Comparison of ENCODE assay signal across 8 mouse cellular contexts in the genomic region with DNA sequence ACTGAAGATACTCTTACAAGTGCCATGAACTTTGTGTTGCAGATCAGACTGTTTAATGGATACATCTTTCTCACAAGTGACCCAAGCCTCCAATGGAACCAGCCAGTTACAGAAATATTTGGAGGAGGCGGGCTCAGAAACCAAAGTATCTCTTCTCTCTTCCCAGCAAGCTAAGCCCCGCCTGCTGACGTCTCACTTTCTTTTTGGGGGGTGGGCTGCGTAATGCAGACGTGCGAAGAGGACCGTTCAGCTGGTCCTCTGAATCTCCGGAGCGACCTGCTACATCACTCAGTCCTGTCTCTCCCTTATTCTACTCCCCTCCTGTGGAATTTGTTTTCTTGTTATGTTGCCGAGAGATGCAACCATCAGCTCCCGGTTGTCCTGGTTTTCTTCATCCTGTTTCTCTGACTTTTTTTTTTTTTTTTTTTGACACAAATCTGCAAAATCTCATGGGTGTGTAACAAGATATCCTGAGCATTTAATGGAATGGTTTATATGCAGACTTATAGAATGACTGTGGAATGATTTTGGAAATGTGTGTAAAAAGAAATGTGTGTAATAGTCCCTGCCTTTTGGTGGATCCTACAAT. TPM values are rescaled to one million over a fixed set of nuclear protein-coding genes. Genes with fewer than 3 reads are reported as not detected.
DNase-seq lines count a peak whose midpoint lies in the region; ATAC-seq and TF ChIP-seq lines count a peak whose summit lies in the region.

No protein-coding gene starts in this region.

- H3K27ac ChIP-seq in embryonic facial prominence, embryonic 13.5 days: no peak overlapping the region
- H3K27ac ChIP-seq in heart, embryonic 15.5 days: no peak overlapping the region
- no peak overlapping the region for H3K27ac ChIP-seq in liver, embryonic 14.5 days
- 0 out of 2 replicates have a peak overlapping the region, but pooled peaks have one; percentile 24 for H3K27ac ChIP-seq in neural tube, embryonic 13.5 days (replicated peaks)

- no peaks in the 10 kb centered on the region for H3K9me3 ChIP-seq in E14TG2a.4 (ENCODE audit: low read length)
- H3K9me3 ChIP-seq in embryonic facial prominence, embryonic 13.5 days: no peaks in the 10 kb centered on the region
- no peaks in the 10 kb centered on the region for H3K9me3 ChIP-seq in heart, embryonic 15.5 days (replicated peaks)
- H3K9me3 ChIP-seq in liver, embryonic 14.5 days (ENCODE audit: control insufficient read depth, low read length): no peaks in the 10 kb centered on the region
- H3K9me3 ChIP-seq in neural tube, embryonic 13.5 days: no peaks in the 10 kb centered on the region

- no peaks in the 10 kb centered on the region for H3K27me3 ChIP-seq in E14TG2a.4 (ENCODE audit: insufficient read depth, low read length)
- peaks cover 24% of the 10 kb centered on the region for H3K27me3 ChIP-seq in embryonic facial prominence, embryonic 13.5 days
- 0 out of 2 replicates have a peak, but pooled peaks cover 3% of the 10 kb centered on the region for H3K27me3 ChIP-seq in heart, embryonic 15.5 days
- H3K27me3 ChIP-seq in liver, embryonic 14.5 days (ENCODE audit: control insufficient read depth, insufficient read depth, low read length): no peaks in the 10 kb centered on the region
- peaks cover 14% of the 10 kb centered on the region for H3K27me3 ChIP-seq in neural tube, embryonic 13.5 days

- H3K9ac ChIP-seq in embryonic facial prominence, embryonic 13.5 days: 0 out of 2 replicates have a peak overlapping the region, but pooled peaks have one; percentile 44
- H3K9ac ChIP-seq in heart, embryonic 15.5 days: no peak overlapping the region
- no peak overlapping the region for H3K9ac ChIP-seq in liver, embryonic 14.5 days (replicated peaks)
- H3K9ac ChIP-seq in neural tube, embryonic 13.5 days: peak overlapping the region; percentile 57

- peak; percentile 37 to 67 for DNase-seq in adrenal gland, postnatal 36 days
- DNase-seq in kidney, postnatal 4 days: peak; percentile 77 to 78
- DNase-seq in liver, embryonic 14.5 days (ENCODE audit: low read depth in 3 of 3, low spot score in 3 of 3): no peak
- peak; percentile 44 to 62 for DNase-seq in thymus, postnatal 36 days

- H3K4me1 ChIP-seq in E14TG2a.4 (replicated peaks; ENCODE audit: low read depth, low read length): peaks cover 66% of the 10 kb centered on the region
- H3K4me1 ChIP-seq in embryonic facial prominence, embryonic 13.5 days: peaks cover 12% of the 10 kb centered on the region; the same call in 1 of the 2 replicates
- H3K4me1 ChIP-seq in heart, embryonic 15.5 days (replicated peaks): peaks cover 19% of the 10 kb centered on the region
- H3K4me1 ChIP-seq in liver, embryonic 14.5 days (replicated peaks; ENCODE audit: control insufficient read depth in 2 of 2, insufficient read depth in 2 of 2, low read length in 1 of 2): peaks cover 37 to 56% of the 10 kb centered on the region in 2 experiments
- H3K4me1 ChIP-seq in neural tube, embryonic 13.5 days (replicated peaks): peaks cover 24% of the 10 kb centered on the region

- H3K4me3 ChIP-seq in E14TG2a.4 (replicated peaks; ENCODE audit: low read length): peak overlapping the region; percentile 78
- peak overlapping the region; percentile 48 for H3K4me3 ChIP-seq in embryonic facial prominence, embryonic 13.5 days
- peak overlapping the region; percentile 56 for H3K4me3 ChIP-seq in heart, embryonic 15.5 days
- H3K4me3 ChIP-seq in liver, embryonic 14.5 days (ENCODE audit: insufficient read depth in 1 of 2, low read depth in 2 of 2, low read length in 2 of 2): peak overlapping the region; percentile 35 to 59; a peak in 3 of 4 replicates
- H3K4me3 ChIP-seq in neural tube, embryonic 13.5 days: peak overlapping the region; percentile 39

- under 1% methylated on average over 11 of the region's 11 CpGs for WGBS in embryonic facial prominence, embryonic 13.5 days
- 2% methylated on average over 11 of the region's 11 CpGs for WGBS in heart, embryonic 15.5 days
- WGBS in liver, embryonic 14.5 days (ENCODE audit: insufficient replicate concordance): 12% methylated on average over 11 of the region's 11 CpGs
- WGBS in neural tube, embryonic 13.5 days: 2% methylated on average over 11 of the region's 11 CpGs

- H3K4me2 ChIP-seq in embryonic facial prominence, embryonic 13.5 days: peak overlapping the region; percentile 57
- peak overlapping the region; percentile 63 for H3K4me2 ChIP-seq in heart, embryonic 15.5 days
- H3K4me2 ChIP-seq in liver, embryonic 14.5 days (ENCODE audit: low read depth): peak overlapping the region; percentile 50
- peak overlapping the region; percentile 49 for H3K4me2 ChIP-seq in neural tube, embryonic 13.5 days

- peak; percentile 73 for ATAC-seq in embryonic facial prominence, embryonic 13.5 days (ENCODE audit: insufficient number of reproducible peaks, insufficient read depth, low FRiP score, low TSS enrichment, low read depth)
- no peak for ATAC-seq in heart, embryonic 15.5 days (replicated peaks; ENCODE audit: insufficient number of reproducible peaks, insufficient read depth, low FRiP score, low read depth)
- ATAC-seq in liver, embryonic 14.5 days (ENCODE audit: insufficient read depth): no peak
- ATAC-seq in neural tube, embryonic 13.5 days (ENCODE audit: low read depth): peak; percentile 29; the same call in 1 of the 2 replicates

- no peak for TF ChIP-seq CTCF in E14TG2a.4 (conservative IDR thresholded peaks at IDR 0.05; ENCODE audit: low read length)
- no peak for TF ChIP-seq CTCF in liver, embryonic 14.5 days (IDR thresholded peaks at IDR 0.05; ENCODE audit: low read depth)

- H3K36me3 ChIP-seq in E14TG2a.4 (ENCODE audit: insufficient read depth, low read length): no peaks in the 10 kb centered on the region
- H3K36me3 ChIP-seq in embryonic facial prominence, embryonic 13.5 days: no peaks in the 10 kb centered on the region
- H3K36me3 ChIP-seq in heart, embryonic 15.5 days: no peaks in the 10 kb centered on the region
- H3K36me3 ChIP-seq in liver, embryonic 14.5 days (replicated peaks; ENCODE audit: control insufficient read depth, insufficient read depth, low read depth): no peaks in the 10 kb centered on the region
- H3K36me3 ChIP-seq in neural tube, embryonic 13.5 days: no peaks in the 10 kb centered on the region

- TF ChIP-seq EP300 in liver, embryonic 14.5 days (IDR thresholded peaks at IDR 0.05; ENCODE audit: low read depth): no peak

RNA-seq across cellular contexts. Expression of a gene that starts 40.3 kb away (rescaled TPM):
- total RNA-seq in adrenal gland, postnatal 36 days (2021): 1 to 10 TPM; 5.8 to 9.6 TPM
- polyA plus RNA-seq in embryonic facial prominence, embryonic 13.5 days (2015; fragmentation: Nextera tagmentation; extraction: Ambion mirVana): 37.0 and 38.4 TPM in 2 replicates
- 8.4 and 12.2 TPM in 2 replicates for polyA plus RNA-seq in heart, embryonic 15.5 days (2015; fragmentation: Nextera tagmentation; extraction: Ambion mirVana)
- polyA plus RNA-seq in liver, embryonic 14.5 days (2012; rRNA removed): 8.7 and 9.6 TPM in 2 replicates
- polyA plus RNA-seq in liver, embryonic 14.5 days (2014; fragmentation: Nextera tagmentation; extraction: Ambion mirVana): 13.9 and 16.0 TPM in 2 replicates
- polyA plus RNA-seq in neural tube, embryonic 13.5 days (2015; fragmentation: Nextera tagmentation; extraction: Ambion mirVana): 22.5 and 27.5 TPM in 2 replicates

RNA-seq across cellular contexts. Expression of a gene that starts 53.8 kb away (rescaled TPM):
- not detected for total RNA-seq in adrenal gland, postnatal 36 days (2021)
- 0.27 and 0.51 TPM in 2 replicates for polyA plus RNA-seq in embryonic facial prominence, embryonic 13.5 days (2015; fragmentation: Nextera tagmentation; extraction: Ambion mirVana)
- 0.56 and 0.79 TPM in 2 replicates for polyA plus RNA-seq in heart, embryonic 15.5 days (2015; fragmentation: Nextera tagmentation; extraction: Ambion mirVana)
- 0.01 TPM in 1 of 2 replicates, not detected in the other for polyA plus RNA-seq in liver, embryonic 14.5 days (2012; rRNA removed)
- not detected in 2 replicates for polyA plus RNA-seq in liver, embryonic 14.5 days (2014; fragmentation: Nextera tagmentation; extraction: Ambion mirVana)
- 0.15 TPM in 2 replicates for polyA plus RNA-seq in neural tube, embryonic 13.5 days (2015; fragmentation: Nextera tagmentation; extraction: Ambion mirVana)

RNA-seq across cellular contexts. Expression of a gene that starts 58.6 kb away (rescaled TPM):
- total RNA-seq in adrenal gland, postnatal 36 days (2021): 10 to 100 TPM; 18.5 to 19.6 TPM
- polyA plus RNA-seq in embryonic facial prominence, embryonic 13.5 days (2015; fragmentation: Nextera tagmentation; extraction: Ambion mirVana): 6.2 and 6.8 TPM in 2 replicates
- 5.0 and 6.7 TPM in 2 replicates for polyA plus RNA-seq in heart, embryonic 15.5 days (2015; fragmentation: Nextera tagmentation; extraction: Ambion mirVana)
- 1.3 TPM in 2 replicates for polyA plus RNA-seq in liver, embryonic 14.5 days (2012; rRNA removed)
- 1.1 and 1.3 TPM in 2 replicates for polyA plus RNA-seq in liver, embryonic 14.5 days (2014; fragmentation: Nextera tagmentation; extraction: Ambion mirVana)
- 6.3 and 7.3 TPM in 2 replicates for polyA plus RNA-seq in neural tube, embryonic 13.5 days (2015; fragmentation: Nextera tagmentation; extraction: Ambion mirVana)

Comparison
In these comparisons a context has a peak if more than half of its experiments do, and no peak if none do; other contexts are left out.
1. DNase-seq: peak in adrenal gland, postnatal 36 days (2 of 2), kidney, postnatal 4 days (2 of 2) and thymus, postnatal 36 days (2 of 2); none in liver, embryonic 14.5 days (0 of 3).
2. ATAC-seq: peak in embryonic facial prominence, embryonic 13.5 days (single experiment) and neural tube, embryonic 13.5 days (single experiment); none in heart, embryonic 15.5 days (single experiment) and liver, embryonic 14.5 days (single experiment).
3. H3K9ac ChIP-seq: peak in embryonic facial prominence, embryonic 13.5 days (single experiment) and neural tube, embryonic 13.5 days (single experiment); none in heart, embryonic 15.5 days (single experiment) and liver, embryonic 14.5 days (single experiment).
4. Peak in every context shown above with its lines, with median percentiles within 50 percentile points of each other: H3K4me3 ChIP-seq and H3K4me2 ChIP-seq.